In genomic region chr12:86672507-86672906, GRCm38 (mm10) we compare ENCODE assay signal across 16 mouse cellular contexts. TPM values are rescaled to one million over a fixed set of nuclear protein-coding genes. Genes with fewer than 3 reads are reported as not detected.
"Had no signal": no experiment of that assay in that cellular context is flagged by ENCODE, and none has a peak within 500 bp of the region (broad histone marks: within the 10 kb centered on the region; RNA-seq: fewer than 3 reads in every experiment).

No protein-coding gene starts in this region.

- H3K9ac ChIP-seq: neural tube, embryonic 15.5 days; stomach, embryonic 15.5 days had no signal

- H3K27ac ChIP-seq: neural tube, embryonic 15.5 days; stomach, embryonic 15.5 days; stomach, postnatal 0 days had no signal

- DNase-seq: retina, postnatal 1 day; right cerebral cortex, adult 18-20 months; right cerebral cortex, postnatal 14 days; right cerebral cortex, postnatal 25 days; right cerebral cortex, postnatal 4 days; spleen, adult 18-20 months; thymus, adult 18-20 months; thymus, adult 2 months; thymus, postnatal 14 days; thymus, postnatal 25 days; thymus, postnatal 36 days; thymus, postnatal 4 days had no signal

- H3K36me3 ChIP-seq: neural tube, embryonic 15.5 days; stomach, embryonic 15.5 days had no signal

- H3K27me3 ChIP-seq: neural tube, embryonic 15.5 days had no signal

- H3K4me2 ChIP-seq: neural tube, embryonic 15.5 days; stomach, embryonic 15.5 days had no signal

- H3K4me1 ChIP-seq: neural tube, embryonic 15.5 days; stomach, embryonic 15.5 days had no signal

- H3K4me3 ChIP-seq: neural tube, embryonic 15.5 days; stomach, embryonic 15.5 days had no signal

- H3K9me3 ChIP-seq: neural tube, embryonic 15.5 days; stomach, embryonic 15.5 days had no signal

RNA-seq across cellular contexts. Expression of gene Vash1, which starts 6.0 kb away (rescaled TPM):
- total RNA-seq: neutrophil, adult 5-6 weeks had no signal
